Mouse (Mus musculus) thymus, postnatal 10 days (tissue): Measurements from ENCODE around the gene Slc2a9.
A peak's percentile ranks its signal among the peaks of the same experiment; 100 is the strongest.

Source experiments
- DNase-seq, 2 experiments: peaks; one replicate each; pipeline ENCODE4 v3.0.0; 2021; ENCODE audit warnings: low spot score in 2 of 2

The Slc2a9 gene

DNA sequence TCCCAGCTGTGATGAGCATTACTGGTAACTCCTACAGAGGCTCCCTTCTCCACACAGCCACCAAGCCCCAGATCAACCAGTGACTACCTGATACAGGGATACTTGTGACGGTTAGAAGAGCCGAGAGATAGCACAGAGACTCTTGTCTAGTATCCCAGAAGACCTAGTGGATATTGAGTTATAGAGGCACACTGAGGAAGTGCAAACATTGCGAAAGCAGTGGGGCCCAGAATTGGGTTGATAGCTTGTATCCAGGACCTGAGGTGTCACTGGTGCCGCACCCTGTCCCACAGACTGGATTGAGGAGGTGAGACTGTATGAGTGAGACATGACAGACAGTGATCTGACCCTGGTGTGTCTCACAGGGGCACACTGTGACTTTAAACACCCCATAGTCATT is at the start of gene Slc2a9:
Gene Slc2a9, minus strand, starts transcription at position 152 of the 400 bp plus-strand sequence.
- no peak for DNase-seq

DNA sequence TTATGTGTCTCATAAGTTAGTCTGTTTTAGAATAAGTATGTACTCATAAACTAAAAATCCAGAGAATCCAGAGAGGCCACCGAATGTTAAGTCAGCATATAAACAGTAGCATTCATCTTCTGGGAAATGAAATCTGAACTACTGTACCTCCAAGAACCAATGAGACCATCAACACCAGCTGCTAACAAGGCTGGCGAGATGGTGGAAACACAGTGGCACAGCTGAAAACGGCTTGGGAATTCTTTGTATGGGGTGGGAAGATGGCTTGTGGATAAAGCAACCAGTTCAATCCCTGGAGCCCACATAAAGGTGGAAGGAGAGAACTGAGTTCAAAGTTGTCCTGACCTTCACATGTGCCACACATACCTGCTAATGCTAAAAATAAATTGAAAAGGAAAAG is 49.7 kb upstream of the Slc2a9 start:
- DNase-seq: no peak

DNA sequence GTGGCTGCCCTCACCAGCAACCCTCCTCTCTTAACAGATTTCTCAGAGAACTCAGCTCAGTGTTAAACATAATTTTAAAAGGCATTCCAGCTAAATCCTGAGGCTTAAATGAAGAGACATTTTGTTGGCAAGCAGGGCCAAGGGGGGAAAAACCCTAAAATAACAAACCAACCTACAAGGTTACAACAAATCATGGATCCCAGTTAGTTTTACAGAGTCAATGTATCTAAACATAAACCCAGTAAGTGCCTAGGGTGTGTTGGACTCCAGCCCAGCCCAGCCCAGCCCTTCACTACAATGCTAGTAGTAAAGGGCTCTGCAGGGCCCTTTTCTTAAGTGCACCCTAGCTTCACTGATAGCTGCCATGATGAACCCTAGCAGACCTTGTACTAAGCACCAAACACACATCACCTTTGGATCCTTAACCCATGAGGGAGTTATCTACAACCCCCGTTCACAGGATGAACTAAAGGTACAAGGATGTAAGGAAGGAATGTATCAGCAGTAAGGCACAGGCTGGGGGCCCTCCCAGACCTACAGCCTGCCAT is 47.4 kb upstream of the Slc2a9 start:
- DNase-seq: no peak

DNA sequence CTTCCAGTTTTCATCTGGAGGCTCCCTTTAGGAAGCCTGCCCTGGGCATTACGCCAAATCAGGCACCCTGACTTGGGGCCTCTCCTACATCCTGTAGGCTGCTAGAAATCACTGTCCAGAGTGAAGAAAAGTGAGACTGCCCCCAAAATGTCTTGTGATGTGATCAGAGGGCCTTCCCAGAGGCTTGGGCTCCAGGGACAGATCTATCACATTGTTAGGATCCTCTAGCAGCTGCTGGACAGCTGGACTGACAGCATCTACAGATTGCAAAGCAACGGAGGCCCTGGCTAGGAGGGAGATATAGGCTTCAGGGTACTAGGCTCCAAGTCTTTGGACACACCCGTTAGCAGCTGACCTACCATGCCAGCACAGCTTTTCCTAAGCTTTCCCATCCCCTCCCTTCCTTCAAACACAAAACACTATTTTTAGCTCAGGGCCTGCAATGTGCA is 46.5 kb upstream of the Slc2a9 start:
- DNase-seq: no peak

DNA sequence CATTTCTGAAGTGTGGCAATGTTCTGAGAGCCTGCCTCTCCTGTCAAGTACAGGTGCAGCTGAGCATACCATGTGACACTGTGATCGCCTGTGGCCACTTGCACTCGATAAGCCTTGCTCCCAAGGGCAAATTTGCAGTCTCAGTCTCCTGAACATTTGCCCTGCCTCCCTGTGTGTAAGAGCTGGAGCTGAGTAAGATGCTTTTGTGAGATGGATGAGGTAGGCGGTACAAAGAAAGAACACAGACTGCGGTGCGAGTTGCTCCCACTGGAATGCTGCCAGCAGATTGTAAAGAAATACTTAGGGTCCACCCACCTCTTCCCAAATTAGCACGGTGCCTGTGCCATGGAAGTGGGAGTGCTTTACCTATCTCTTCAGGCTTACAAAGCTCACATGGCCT is 44.4 kb upstream of the Slc2a9 start:
- DNase-seq: no peak

DNA sequence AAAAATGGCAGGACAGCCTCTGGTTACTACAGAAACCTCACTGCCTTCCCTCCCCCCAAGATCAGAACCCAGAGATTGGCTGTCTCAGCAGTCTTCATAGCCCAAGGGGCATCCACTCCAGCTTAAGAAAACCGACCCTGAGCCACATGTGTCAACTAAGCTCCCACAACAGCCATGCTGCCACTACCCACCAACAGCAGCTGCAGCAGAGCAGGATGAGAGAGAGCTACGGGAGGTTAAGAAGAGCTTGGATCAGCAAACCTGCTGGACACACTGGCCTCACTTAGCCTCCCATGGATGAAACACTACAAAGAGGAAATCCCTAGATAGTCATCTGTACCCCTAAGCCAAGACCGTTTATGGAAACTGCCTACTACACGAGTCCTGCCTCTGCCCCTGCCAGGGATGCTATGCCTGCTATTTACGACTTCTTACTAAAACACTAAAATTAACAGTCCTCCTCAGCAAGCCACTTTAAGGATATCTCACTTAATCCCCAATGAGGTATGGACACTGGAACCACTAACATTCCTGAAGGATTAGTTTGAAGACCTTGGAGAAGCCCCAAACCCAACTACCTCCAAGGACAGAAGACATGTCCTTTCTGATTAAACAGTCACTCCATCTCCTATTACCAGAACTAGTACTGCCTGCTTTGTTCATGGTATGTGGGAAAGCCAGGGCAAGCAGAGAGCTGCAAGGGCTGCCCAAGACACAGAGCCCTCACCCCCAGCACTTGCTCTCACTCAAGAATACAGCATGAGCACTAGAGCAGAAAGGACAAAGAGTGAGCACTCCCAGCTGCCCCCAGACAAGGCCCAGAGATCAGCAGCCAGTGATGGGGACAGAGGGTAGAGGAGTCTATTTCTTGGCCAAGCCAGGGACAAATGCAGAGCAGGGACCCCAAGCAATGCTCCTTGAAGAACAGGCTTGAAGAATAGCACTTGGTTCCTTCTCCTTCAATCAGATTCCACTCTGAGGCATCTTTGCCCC is 41.8 kb upstream of the Slc2a9 start:
- DNase-seq: no peak

DNA sequence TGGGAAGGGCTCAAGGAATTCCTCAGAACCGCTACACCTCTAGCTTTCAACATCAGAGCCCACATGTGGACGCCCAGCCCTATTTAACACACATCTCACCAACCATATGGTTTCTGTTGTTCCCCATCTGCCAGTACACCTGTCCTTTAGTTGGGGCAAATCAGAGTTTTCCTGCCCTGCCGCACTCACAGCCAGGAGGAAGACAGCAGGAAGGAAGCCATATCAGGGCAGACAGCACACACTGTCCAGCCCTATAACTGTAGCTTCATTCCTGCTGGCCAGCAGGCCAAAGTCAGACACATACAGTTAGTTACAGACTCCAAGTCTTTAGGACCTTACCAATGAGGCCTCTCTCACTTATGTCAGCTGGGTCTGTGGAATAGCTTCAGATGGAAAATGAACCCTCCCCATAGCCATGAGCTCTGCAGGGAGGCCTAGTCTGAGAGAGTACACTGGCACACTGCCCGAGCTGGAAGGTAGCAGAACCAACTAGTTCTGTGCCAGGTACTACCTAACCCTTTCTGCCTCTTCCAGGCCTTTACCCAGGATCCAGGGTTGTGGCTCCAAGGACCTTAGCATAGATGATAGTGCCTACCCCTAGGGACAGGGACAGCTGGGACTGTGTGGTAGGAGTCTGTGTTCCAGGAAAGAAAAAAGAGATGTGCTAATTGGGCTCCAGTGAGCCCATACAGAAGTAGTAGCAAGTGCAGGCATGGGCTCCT is 40.7 kb upstream of the Slc2a9 start:
- DNase-seq: no peak

DNA sequence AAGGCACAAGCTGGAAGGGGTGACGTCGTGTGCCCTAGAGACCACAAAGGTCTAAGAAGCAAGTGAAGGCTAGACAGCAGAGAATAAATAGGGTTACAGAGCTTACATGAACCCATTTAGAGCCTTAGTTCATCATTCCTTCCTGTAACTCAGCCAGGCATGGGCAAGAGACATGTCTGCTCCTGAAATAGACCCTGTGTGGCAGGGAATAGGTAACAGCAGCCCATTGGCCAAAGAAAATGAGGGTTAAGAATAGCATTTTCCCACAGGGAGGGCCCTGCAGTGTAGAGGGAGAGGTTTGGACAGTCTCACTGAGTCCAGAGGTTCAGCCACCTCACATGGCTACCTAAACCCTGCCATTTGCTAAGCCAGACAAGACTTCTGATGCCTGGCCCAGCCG is 38.8 kb upstream of the Slc2a9 start:
- DNase-seq: no peak

DNA sequence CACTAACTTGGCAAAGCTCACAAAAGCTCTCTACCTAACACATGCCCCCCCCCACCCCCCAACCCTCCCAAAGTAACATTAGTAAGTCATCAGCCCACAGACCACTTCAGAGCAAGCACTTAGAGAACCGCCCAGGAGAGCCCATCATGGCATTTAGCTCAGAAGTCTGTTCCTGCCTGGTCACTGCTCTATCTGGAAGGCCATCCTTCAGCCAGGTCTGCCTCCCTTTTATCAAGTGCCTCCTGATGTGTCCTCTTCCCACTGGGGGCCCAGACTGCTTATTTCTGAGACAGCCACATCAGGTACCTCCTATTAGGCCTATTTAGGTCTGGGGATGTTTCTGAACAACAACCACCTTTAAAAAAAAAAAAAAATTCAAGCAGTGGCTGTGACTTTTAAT is 38.0 kb upstream of the Slc2a9 start:
- no peak for DNase-seq

DNA sequence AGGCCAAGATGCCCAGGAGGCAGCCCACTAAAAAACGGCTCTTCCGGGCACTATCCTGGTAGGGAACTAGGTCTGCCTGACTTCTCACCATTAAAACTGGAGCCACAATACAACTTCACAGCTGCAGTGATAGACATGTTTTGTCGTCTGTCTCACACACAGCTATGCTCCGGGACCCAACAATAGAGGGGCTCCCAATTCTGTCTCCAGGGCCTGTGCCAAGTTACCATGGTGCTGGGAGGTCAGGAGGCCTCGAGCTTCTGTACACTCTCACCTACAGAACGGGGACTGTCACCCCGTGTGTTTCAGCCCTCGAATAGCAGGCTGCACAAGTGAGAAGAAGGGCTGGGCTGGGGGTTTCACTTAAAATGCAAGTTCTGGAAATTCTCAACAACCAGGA is 35.6 kb upstream of the Slc2a9 start:
- DNase-seq: no peak

DNA sequence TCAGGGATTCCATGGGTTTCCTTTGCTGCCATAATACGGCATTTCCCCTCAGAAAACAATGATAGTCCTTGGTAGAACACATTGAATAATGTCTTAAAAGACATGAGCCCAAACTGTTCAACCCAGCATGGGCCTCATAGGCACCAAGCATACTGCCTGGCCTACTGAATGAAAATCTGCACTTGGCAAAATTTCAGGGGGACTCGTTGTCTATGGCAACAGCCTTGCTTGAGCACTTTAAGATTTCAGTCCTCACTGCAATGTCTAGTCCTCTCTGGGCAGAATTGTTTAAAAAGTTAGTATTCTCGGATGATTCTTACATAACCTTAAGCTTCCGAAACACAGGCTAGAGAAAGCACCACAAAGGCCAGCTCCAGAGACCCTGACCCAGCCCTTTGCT is 34.9 kb upstream of the Slc2a9 start:
- DNase-seq: no peak

DNA sequence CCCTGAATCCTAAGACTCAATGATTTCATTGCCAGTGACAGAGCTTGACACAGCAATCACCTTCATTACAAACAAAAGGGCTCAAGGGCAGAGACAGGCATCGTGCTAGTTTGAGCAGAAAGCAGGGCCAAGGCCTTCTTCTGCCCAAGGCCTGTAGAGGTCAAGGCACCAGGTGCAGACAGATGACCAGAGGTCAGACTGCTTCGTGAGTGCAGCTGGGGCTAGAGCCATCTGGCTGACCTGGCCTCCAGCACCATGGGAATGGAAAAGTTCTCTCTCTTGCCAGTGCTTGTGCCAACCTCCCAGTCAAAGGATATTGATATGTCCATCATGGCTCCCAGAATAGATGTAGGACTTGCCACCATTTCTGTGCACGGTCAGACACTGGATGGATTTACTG is 33.9 kb upstream of the Slc2a9 start:
- DNase-seq: no peak

DNA sequence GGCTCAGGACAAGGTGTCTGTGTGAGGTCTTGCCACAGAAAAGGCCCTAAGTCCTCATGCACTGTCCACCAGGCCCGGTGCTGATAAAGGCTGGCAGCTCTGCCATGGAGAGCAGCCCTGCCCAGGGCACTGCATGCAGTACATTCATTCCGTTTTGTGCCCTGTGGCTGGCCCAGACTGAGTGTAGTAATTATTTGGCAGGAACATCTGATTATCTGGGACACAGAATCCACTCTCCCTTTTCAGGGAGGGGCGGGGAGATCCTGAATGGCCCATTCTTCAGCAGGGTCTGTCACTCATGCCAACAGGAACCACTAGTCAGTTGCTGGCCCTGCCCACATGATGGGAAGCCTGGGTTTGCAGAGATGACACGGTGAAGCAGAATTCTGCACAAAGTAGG is 29.1 kb upstream of the Slc2a9 start:
- DNase-seq: no peak

DNA sequence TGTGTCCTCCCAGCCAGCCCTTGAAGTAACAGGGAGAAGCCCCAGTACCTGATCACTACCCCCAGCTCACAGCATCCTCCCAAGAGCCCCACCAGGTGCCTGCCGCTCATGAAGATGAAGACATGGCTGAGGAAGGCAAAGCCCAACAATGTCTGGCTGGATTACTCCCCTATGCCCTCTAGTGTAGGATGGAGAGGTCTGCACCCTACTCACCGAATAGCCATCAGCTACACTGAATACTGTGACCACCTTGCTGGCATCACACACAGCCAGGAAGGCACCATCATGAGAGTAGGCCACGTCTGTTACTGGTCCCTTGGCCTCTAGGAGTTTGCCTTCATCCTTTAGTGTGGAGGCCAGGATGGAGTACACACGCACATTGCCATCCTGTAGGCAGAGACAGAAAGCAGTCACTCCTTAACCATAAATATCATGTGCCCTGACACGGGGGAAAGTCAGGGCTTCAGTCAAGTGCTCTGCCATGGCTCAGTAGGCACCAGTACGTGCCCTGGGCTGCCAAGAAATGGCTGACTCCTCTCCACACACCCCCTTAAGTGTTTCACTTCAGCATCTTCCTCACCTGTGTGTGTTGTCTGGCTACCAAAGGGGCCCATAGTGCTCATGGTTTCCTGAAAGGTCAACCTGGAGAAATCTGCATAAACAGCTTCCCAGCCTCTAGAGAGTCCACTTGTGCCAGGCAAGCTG is 26.9 kb upstream of the Slc2a9 start:
- DNase-seq: no peak

DNA sequence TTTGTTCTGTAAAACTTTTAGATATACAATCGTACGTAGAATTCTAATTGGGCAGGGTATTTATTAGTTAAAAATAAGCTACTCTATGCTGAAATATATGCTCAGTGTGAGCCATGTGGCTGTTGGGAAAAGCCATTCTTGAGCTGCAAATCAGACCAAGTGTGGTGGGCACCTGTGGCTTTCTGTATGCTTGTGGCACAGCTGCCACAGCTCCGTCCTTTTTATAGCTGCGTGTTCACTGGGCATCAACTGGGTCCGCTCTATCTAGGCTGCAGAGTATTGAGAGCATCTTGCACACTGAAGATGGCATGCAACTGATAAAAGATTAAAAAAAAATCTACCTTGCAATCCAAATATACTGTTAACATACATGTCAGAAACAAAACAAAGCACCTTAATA is 20.0 kb upstream of the Slc2a9 start:
- DNase-seq: no peak

DNA sequence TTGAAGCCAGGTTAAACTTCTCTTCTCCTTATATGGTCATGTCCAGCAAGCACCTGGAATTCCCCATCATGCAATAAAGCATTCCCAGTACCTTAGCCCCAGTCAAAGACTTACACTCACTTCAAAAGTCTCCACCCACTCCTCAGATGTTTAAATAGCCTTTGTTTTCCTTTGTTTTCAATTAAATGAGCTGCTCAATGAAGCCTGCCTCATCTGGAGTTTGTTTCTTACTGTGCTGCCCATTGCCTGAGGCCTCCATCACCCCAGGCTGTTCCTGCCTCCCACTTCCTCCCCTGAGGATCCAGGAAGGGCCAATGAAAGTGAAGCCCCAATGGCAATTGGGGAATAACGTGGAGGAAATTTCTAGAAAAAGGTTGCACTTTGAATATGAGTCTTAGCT is 17.9 kb upstream of the Slc2a9 start:
- no peak for DNase-seq

DNA sequence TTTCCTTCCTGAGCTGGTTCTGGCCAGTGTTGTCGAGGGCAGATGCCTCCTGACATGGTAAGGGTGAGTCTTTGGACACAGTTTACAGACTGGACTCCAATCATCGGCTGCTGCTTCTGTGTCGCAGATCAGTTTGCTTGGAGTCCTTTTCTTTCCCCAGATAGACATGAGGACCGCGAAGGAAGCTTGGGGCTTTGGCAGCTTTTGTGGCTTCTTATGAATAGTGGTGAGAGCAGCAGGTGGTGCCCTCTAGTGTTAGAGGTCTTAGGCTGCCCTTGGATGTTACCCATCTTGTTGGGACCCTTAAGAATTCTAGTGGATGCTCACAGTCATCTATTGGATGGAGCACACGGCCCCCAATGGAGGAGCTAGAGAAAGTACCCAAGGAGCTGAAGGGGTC is 13.3 kb upstream of the Slc2a9 start:
- DNase-seq: peak; percentile 13 to 45

DNA sequence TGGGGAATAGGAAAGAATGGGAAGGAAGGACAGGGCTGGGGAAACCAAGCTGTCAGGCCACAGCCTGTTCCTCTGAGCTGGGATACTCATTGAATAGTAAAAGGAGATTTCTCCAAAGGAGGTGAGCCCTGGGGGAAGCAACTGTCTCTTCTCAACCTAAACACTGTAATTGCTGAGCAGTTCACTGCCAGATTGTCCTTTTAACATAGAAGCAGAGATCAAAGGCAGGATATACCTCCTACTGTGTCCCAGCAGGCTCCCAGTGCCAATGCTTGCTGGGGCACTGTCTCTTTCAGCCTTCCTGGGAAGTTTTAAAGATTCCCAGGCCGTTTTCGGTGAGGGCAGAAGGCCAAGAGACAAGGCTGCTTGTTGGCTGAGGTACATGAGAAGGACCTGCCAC is 10.0 kb upstream of the Slc2a9 start:
- DNase-seq: no peak

DNA sequence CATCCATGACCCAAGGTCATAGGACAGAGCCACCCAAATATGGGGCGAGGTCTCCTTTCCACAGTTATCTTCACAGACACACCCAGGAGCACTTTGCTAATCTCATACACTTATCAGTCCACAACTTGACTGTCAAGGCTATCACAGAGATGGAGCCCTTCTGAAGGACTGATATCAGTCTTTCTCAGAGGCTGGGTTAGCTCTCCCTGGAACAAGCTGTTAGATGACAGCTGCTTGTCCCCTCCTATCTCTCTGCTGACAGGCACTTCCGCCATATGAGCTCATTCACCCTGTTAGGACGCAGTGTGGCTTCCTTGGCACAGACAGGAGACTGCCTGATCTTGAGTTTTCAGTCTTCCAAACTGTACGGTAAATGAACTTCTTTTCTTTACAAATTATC is 6.6 kb upstream of the Slc2a9 start:
- DNase-seq: no peak

DNA sequence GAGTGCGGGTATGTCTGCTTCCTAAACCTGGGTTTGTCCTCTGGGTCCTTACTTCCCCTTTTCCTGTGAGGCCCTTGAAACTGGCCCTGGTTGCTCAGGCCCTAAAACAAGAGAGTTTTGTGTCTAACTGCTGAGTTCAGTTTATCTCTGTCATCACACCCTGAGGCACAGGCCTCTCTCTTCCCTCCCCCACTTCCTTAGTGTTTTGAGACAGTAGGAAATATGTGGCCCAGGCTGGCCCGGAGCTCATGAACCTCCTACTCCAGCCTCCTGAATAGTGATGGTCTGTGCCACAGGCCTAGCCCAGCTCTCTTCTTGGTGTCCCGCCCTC is 2.5 kb upstream of the Slc2a9 start:
- no peak for DNase-seq

DNA sequence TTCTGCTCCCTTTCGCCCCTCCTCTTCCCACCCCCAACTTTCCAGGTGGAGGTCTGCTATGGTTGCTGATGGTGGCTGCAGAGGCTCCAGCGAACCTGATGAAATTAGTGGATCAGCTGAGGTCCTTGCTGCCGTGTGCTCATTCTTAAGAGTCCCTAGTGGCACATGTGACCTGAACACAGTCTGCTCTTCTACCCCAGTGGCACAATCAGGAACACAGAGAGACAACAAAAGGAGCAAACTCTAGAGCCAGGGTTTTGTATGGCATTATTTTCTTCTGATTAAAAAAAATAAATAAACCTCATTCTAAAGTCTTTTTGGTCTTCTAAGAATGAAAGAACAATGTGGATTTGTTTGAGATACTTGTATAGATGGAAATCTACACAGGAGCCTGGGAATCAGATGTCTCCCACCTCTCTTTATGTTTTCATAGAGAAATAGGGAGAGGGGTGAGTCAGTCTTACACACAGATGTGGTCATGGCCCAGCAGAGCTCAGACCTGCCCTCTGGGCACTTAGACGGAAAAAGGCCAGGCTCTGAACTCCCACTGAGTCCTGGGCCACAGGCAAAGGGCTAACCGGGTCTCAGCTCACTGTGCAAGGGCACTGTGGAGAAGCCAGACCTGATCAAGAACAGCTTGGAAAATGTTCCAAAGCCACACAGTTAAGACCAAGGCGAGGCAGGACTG is 1.9 kb upstream of the Slc2a9 start:
- no peak for DNase-seq

DNA sequence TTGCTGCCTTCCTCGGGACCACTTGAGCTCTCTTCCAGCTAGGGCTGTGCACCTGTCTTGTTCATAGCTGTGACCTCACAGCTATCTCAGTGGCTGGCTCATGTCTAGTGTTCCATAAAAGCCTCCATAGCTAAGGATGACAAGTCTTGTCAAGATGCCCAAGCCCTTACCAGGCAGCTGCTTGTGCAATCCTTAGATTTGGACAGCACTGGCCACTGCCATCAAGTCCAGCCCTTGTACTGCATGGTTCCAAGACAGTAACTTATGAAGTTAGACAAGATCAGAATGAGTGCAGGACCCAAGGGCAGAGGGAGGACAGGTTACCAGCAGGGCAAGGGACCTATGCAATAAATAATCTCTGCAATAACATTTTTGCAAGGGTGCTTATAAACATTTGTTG is 1.2 kb upstream of the Slc2a9 start:
- no peak for DNase-seq
